Mouse (Mus musculus) ovary, postnatal 10 days (tissue): ENCODE results near the gene Pola1.
"Not testable (repeated sequence)": the region's sequence is repeated elsewhere in the genome, so short reads cannot be mapped to it uniquely, and the experiment has no call there.

Source experiments
- DNase-seq: peaks from one replicate; pipeline ENCODE4 v3.0.0; 2022; ENCODE audit warnings: low spot score

Pola1 gene

GRCm38 (mm10) chrX:93429738-93430260 is 202.2 kb downstream of the Pola1 start:
- DNase-seq: no peak

- DNase-seq: no peak
Observed at GRCm38 (mm10) chrX:93428956-93429737, 202.8 kb downstream of the Pola1 start.

- DNase-seq: not testable (repeated sequence)
Observed at GRCm38 (mm10) chrX:93400871-93401270, 231.1 kb downstream of the Pola1 start.

- no peak for DNase-seq
Observed at GRCm38 (mm10) chrX:93397089-93397488, 234.9 kb downstream of the Pola1 start.

- no peak for DNase-seq
Observed at GRCm38 (mm10) chrX:93377285-93377972, 254.5 kb downstream of the Pola1 start.

GRCm38 (mm10) chrX:93373503-93373902 is 258.5 kb downstream of the Pola1 start:
- DNase-seq: no peak

- no peak for DNase-seq
Observed at GRCm38 (mm10) chrX:93369708-93370107, 262.2 kb downstream of the Pola1 start.

- no peak for DNase-seq
Observed at GRCm38 (mm10) chrX:93368211-93368610, 263.7 kb downstream of the Pola1 start.

GRCm38 (mm10) chrX:93321336-93321735 is 310.6 kb downstream of the Pola1 start:
- no peak for DNase-seq

- no peak for DNase-seq
Observed at GRCm38 (mm10) chrX:93319979-93320378, 312.0 kb downstream of the Pola1 start.

GRCm38 (mm10) chrX:93317577-93317976 is 314.4 kb downstream of the Pola1 start:
- DNase-seq: no peak

- no peak for DNase-seq
Observed at GRCm38 (mm10) chrX:93305780-93306179, 326.2 kb downstream of the Pola1 start.

GRCm38 (mm10) chrX:93301798-93302197 is 330.2 kb downstream of the Pola1 start:
- no peak for DNase-seq

GRCm38 (mm10) chrX:93300183-93300815 is 331.7 kb downstream of the Pola1 start:
- DNase-seq: no peak

- DNase-seq: no peak
Observed at GRCm38 (mm10) chrX:93299771-93300170, 332.2 kb downstream of the Pola1 start.

- no peak for DNase-seq
Observed at GRCm38 (mm10) chrX:93299046-93299626, 332.8 kb downstream of the Pola1 start.

- no peak for DNase-seq
Observed at GRCm38 (mm10) chrX:93297001-93297441, 334.9 kb downstream of the Pola1 start.

GRCm38 (mm10) chrX:93295819-93296218 is 336.1 kb downstream of the Pola1 start:
- no peak for DNase-seq

GRCm38 (mm10) chrX:93294736-93295490 is 337.0 kb downstream of the Pola1 start:
- no peak for DNase-seq

- no peak for DNase-seq
Observed at GRCm38 (mm10) chrX:93292031-93292430, 339.9 kb downstream of the Pola1 start.

- DNase-seq: no peak
Observed at GRCm38 (mm10) chrX:93289851-93290380, 342.0 kb downstream of the Pola1 start.
